Mouse (Mus musculus) A20 (cell line): ENCODE results near the gene Tango2.

ENCODE experiments used
- DNase-seq: peaks from one replicate; pipeline ENCODE4 v3.0.0-alpha.2; 2011; ENCODE audit warnings: low read depth, low spot score

Gene Tango2

DNA sequence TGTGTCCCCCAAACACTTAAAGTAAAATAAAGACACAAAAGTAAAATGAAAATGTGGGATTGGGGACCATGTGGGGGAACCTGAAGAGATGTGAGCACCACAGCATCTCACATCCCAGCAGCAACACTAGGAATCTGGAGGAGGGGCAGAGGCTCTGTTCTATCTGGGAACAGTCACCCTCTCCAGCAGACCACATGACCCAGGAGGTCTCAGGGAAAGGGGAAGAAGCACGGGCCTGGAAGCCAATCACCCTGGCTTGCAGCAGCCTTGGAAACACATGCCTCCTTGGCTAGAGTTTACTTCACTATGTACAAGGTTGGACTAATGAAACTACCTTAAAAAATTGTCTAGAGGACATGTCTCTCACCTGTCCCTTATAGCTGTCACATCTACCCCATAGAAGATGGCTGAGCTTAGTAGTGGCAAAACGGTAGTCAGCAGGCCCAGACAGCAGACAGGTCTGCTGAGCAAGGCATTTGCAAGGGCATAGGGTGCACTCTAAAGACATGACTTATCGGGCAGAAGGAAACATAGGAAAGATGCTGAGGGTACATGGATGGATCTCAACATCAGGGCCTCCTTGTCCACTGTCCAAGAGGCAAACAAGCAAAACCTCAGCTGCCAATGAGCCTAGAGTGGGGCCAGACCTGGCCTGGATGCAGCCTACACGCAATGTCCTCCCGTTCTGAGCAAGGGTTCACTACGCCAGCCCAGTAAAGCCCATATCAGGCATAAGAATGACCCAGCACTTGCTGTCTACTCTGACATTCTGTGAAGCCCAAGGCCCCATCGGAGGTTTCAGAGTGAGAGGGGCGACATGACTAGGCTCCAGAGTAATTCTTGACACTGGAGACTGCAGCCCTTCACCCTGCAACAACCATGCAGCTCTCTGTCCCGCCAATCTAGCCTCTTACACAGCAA is 5.0 kb downstream of the Tango2 start:
- DNase-seq: no peak

DNA sequence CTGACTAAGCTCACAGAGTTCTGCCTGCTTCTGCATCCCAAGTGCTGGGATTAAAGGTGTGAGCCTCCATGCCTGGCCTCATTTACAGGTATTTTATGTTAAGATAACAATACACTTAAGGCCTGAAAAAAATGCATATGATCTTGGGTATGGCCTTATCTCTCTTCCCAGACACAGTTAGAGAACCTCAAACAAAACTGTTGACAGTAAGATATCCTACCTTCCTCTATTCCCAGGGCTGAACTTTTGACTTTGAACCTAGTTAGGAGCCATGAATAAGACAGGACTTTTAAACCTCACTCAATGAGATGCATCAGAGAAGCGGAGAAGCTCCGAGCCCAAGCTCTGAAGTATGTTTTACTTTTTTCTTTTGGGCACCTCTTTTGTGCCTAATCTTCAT is 5.8 kb downstream of the Tango2 start:
- no peak for DNase-seq

GRCm38 (mm10) chr16:18341605-18342004 is 6.3 kb downstream of the Tango2 start:
- no peak for DNase-seq

DNA sequence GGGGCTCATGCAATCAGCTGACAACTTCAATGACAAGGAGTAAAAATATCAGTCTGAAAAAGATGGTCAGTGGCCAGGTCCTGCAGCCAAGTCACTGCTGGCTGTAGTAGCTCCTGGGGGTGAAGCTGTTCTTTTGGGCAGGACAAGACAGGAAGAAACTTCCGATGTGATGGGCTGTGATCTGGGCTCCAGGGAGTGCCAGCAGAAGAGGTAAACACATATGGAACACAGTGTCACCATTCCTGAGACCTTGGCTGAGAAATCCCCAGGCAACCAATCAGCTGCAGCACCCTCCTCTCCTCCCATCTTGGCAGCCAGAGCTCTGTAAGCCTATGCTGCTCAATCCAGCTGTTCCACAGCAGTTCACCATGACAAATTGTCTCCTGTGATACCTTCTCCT is 8.0 kb downstream of the Tango2 start:
- no peak for DNase-seq

DNA sequence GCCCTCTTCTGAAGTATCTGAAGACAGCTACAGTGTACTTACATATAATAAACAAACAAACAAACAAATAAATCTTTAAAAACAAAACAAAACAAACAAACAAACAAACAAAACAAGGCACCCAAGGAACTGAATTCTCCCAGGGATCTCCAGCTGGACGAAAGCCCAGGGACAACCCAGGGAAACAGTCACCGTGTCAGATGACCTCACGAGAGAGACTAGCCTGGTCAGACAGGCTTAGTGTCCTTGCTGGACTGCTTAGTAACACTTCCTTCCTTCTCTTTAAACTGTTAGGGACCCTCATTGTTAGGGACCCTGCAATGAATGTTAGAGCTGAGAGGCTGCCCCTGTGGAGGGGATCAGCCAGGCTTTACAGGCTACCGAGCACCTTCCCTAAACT is 10.6 kb downstream of the Tango2 start:
- no peak for DNase-seq

- DNase-seq: no peak
These were observed 11.9 kb downstream of the Tango2 start for GRCm38 (mm10) chr16:18335981-18336380.

DNA sequence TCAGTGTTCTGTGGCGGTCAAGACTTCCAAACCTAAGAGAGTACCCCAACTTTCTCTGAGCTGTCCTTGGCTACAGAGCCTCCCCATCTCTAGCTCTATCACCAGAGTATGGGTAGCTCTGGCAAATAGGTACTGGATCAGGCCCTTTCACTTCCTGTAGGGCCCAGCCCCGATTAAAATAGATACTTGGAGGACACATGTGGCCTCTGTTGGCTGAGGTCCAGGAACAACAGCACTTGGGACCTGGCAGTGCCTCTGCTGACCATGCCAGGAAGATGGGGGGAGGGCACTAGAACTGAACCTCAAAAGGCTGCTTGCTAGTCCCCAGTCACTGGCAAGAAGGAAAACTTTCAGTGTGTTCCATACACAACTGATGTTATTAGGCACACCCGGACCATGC is 13.9 kb downstream of the Tango2 start:
- DNase-seq: peak; percentile 11

DNA sequence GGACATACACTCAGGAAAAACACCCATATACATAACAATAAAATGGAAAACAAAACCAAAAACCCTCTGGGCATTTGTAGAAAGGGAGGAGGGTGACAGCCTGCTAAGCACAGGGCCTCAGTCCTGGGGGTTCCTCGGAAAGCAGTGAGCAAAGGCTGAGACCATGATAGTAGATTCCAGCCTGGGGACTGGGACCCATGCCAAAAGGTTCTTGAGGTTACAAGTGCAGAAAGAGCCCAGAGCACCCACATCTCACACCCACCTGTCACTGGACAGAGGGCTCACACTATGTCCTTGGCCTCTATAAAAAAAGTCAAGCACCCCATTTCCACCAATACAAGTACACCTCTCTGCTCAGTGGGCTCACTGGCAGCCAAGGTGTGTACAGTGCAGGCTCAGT is 19.4 kb downstream of the Tango2 start:
- no peak for DNase-seq

DNA sequence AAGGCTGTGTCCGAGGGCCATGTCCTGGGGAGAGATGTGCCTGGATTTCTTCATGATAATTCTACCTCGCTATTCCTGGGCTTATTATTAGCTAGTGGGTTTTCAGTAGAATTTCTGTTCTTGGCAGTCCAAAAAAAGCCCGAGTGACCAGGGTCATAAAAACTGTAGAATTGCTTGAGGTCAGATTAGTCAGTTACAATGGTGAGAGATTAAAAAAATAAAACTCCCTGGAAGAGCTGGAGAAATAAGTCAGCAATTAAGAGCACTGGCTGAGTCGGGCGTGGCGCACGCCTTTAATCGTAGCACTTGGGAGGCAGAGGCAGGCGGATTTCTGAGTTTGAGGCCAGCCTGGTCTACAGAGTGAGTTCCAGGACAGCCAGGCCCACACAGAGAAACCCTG is 20.0 kb downstream of the Tango2 start:
- no peak for DNase-seq

DNA sequence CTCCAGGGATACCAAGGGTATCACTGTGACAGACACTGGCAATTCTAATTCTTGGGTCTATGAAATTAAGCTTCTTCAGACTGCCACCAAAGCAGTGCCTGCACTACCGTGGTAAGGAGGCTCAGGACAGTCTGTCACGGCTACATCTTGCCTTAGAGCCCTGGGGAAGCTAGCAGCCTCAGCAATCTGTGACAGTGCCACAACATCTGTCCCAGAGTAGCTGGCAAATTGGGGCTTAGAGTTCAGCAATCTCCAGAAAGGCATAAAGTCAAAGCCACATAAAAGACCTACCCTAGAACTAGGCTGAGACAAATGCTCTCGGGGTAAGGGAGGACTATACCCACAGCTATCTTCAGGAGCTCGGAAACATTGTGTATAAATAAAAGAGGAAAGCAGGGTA is 22.2 kb downstream of the Tango2 start:
- DNase-seq: no peak

DNA sequence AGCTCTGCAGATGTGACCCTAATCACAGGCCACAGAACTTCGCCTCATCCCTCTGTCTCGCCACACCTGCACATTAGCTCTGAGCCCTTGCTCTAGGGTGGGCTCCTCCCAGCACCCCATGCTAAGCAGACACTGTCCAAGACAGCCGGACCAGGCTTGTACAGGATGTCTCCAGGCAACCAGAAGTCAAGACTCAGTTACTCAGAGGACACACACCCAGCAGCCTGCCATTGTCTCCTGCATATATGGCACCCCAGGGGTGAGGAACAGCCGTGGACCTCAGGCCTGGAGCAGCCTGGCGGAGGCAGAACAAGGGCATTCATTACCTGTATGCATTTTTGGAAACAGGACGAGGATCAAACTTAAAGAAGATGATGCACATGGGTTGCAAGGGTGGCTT is 23.9 kb downstream of the Tango2 start:
- DNase-seq: no peak

GRCm38 (mm10) chr16:18323460-18323859 is 24.4 kb downstream of the Tango2 start:
- DNase-seq: no peak

DNA sequence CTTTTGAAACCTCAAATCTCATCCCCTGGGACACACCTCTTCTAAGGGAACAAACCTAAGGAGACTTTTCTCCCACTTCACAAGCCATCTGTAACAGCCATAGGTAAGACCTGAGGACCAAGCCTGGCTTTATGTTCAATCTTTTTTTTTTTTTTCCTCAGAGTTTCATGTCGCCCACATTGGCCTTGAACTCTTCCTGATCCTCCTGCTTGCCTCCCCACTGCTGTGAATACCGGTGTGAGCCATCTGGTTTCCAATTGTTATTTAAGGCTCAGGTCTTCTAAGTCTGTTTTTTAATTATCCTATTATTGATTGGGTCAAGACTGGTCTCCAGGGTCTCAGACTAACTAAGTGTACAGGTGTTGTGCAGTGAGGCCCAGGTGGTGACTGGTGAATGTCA is 26.5 kb downstream of the Tango2 start:
- DNase-seq: no peak

DNA sequence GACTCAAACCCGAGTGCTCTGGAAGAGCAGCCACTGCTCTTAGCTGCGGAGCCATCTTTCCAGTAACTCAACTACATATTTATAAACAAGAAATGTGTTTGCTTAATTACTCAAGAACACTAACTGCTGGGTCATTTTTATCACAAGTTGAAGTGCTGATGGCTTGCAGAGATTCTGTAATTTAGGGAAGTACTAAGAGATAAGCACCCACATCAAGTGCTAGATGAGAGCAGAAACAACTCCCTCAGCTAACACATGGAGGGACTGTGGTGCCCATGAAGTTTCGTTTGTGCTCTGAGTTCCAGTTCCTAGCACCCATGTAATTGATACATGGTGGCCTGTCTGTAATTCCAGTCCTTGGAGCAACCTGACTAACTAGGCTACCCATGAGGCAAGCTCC is 28.9 kb downstream of the Tango2 start:
- no peak for DNase-seq

GRCm38 (mm10) chr16:18308159-18308558 is 39.7 kb downstream of the Tango2 start:
- DNase-seq: no peak

DNA sequence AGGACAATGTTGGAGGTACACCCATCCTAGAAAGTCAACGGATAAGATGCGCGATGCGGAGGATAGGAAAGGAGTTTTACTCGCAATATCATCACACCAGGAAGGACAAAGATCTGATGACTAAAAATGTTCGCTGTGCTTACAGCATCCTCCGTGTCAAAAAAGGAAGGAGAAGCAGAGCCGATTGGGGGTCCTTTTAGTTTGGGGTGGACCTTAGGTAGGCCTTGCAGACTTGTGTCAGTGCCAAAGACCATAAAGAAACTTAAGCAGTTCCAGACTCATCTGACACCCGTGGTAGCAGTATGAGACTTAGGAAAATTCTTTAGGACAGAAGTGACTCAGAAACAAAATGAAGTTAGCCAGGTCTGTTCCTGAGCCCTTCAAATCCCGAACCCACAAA is 58.3 kb downstream of the Tango2 start:
- DNase-seq: peak; percentile 50

- DNase-seq: peak; percentile 99
These were observed 58.8 kb downstream of the Tango2 start, which contains the start of gene Dgcr8 for GRCm38 (mm10) chr16:18289067-18289588. Gene Dgcr8 (minus strand): TSS chr16:18289246.

DNA sequence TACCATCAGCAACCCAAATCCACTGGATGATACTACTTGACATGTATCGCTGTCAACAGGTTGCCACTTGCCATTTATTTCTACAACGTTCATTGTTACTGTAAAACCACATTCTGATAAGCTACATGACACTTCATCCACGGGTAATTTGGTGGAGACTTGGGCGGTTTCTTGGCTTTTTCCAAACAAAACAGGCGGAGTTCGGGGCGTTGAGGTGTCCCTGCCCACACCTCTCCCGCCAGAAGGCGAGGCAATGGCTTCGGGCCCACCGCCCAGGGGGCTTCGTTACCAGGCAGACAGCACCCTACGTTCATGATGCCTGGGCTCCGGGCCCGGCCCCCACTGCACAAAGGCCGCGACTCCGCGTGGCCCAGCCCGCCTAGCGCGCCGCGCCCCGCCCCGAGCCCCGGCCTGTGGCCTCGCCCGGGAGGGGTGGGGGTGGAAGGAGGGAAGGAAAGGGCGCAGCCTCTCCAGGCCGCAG is 59.3 kb downstream of the Tango2 start:
- no peak for DNase-seq

DNA sequence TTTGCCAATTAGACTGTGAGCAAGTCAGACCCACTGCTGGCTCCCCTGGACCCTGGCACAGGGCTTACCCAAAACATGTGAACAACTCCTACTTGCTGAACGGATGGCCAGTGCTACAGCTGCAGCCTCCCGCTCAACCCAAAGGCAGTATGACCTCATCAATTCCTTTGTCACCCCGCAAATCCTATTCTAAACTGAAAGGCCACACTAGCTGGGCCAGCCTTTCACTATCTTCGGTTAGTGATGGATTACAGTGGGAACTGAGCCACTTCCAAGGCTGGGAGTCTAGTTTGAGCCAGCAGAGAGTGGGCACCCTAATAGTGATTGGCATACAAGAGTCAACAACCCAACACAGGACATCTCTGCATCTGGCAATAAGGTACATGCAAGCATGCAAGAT is 59.7 kb downstream of the Tango2 start:
- DNase-seq: peak; percentile 38

DNA sequence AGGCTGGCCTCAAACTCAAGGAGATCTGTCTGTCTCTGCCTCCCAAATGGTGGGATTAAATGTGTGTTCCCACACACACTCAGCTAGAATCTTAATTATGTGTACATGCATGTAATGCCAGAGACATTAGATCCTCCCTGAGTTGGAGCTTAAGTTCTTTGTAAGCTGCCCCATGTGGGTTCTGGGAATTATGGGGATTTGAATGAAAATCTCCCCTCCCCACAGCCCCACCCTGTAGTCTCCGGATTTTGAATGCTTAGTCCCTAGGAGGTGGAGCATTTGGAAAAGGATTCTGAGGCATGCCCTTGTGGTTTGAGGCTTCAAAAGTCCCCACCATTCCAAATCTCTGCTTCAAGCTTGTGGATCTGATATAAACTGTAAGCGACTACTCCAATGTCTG is 72.7 kb downstream of the Tango2 start:
- no peak for DNase-seq

GRCm38 (mm10) chr16:18268182-18268581 is 79.7 kb downstream of the Tango2 start:
- DNase-seq: peak; percentile 44

DNA sequence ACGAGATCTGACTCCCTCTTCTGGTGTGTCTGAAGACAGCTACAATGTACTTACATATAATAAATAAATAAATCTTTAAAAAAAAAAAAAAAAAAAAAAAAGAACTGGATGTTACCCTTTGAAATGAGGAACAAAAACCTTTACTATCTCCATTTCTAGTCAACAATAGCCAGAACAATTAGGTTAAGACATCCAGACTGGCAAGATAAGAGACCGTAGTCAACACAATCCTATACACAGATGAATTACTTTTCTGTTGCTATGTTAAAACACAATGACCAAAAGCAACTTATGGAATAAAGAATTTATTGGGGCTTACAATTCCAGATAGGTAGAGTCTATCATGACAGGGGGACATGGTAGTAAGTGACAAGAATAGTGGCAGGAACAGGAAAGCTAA is 82.9 kb downstream of the Tango2 start:
- no peak for DNase-seq

DNA sequence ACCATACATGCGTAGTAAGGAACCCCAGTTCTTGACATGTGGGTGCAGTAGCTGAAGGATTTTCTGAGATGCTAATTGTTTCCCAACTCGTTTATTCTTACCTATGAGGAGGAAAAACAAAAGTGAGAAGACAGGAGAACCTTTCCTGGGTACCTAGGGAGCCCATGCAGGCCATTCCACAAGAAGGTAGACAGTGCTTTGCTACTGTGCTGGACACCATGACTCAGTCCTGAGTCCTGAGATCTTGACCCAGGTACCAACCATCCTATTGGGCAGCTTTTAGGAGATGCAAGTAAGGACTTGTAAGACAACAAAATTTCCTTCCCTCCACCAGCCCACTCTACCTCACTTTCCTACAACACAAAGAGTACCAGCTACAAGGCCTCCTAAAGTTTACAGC is 89.7 kb downstream of the Tango2 start, which contains the start of gene Gm49776:
Gene Gm49776, minus strand, starts transcription at position 101 of the 400 bp plus-strand sequence.
- no peak for DNase-seq
